Mouse (Mus musculus): Measurements from ENCODE around the gene Ms4a13. TPM values are rescaled to one million over a fixed set of nuclear protein-coding genes. Genes with fewer than 3 reads are reported as not detected.

The Ms4a13 gene
- polyA plus RNA-seq, 1 experiment from 2014 or later: not detected

Other genes starting within 250 kb of the Ms4a13 start
- 17.5 and 20.1 TPM in 2 replicates for gene Ccdc86, start 247.5 kb downstream of the Ms4a13 start, polyA plus RNA-seq (2014; fragmentation: Nextera tagmentation; extraction: Ambion mirVana)
- 0.17 TPM in 1 of 2 replicates, not detected in the other for gene Ms4a10, start 222.1 kb downstream of the Ms4a13 start, polyA plus RNA-seq (2014; fragmentation: Nextera tagmentation; extraction: Ambion mirVana)
- gene Ms4a15, start 203.5 kb downstream of the Ms4a13 start, polyA plus RNA-seq (2014; fragmentation: Nextera tagmentation; extraction: Ambion mirVana): not detected in 2 replicates
- gene Ms4a18, start 178.7 kb downstream of the Ms4a13 start, polyA plus RNA-seq (2014; fragmentation: Nextera tagmentation; extraction: Ambion mirVana): not detected in 2 replicates
- not detected in 2 replicates for gene Ms4a8a, start 115.6 kb downstream of the Ms4a13 start, polyA plus RNA-seq (2014; fragmentation: Nextera tagmentation; extraction: Ambion mirVana)
- gene 1700017D01Rik, start 65.9 kb downstream of the Ms4a13 start, polyA plus RNA-seq (2014; fragmentation: Nextera tagmentation; extraction: Ambion mirVana): not detected in 2 replicates
- gene 1700025F22Rik, start 31.4 kb downstream of the Ms4a13 start, polyA plus RNA-seq (2014; fragmentation: Nextera tagmentation; extraction: Ambion mirVana): not detected in 2 replicates
- not detected in 2 replicates for gene Ms4a12, start 35.7 kb upstream of the Ms4a13 start, polyA plus RNA-seq (2014; fragmentation: Nextera tagmentation; extraction: Ambion mirVana)
- not detected in 2 replicates for gene Ms4a1, start 69.5 kb upstream of the Ms4a13 start, polyA plus RNA-seq (2014; fragmentation: Nextera tagmentation; extraction: Ambion mirVana)
- not detected in 2 replicates for gene Ms4a5, start 87.1 kb upstream of the Ms4a13 start, polyA plus RNA-seq (2014; fragmentation: Nextera tagmentation; extraction: Ambion mirVana)
- 0.03 and 0.12 TPM in 2 replicates for gene Ms4a14, start 117.7 kb upstream of the Ms4a13 start, polyA plus RNA-seq (2014; fragmentation: Nextera tagmentation; extraction: Ambion mirVana)
- gene Ms4a7, start 139.4 kb upstream of the Ms4a13 start, polyA plus RNA-seq (2014; fragmentation: Nextera tagmentation; extraction: Ambion mirVana): 1.7 and 1.9 TPM in 2 replicates
- gene Ms4a4a, start 178.8 kb upstream of the Ms4a13 start, polyA plus RNA-seq (2014; fragmentation: Nextera tagmentation; extraction: Ambion mirVana): 0.98 and 2.8 TPM in 2 replicates
- not detected in 2 replicates for gene Ms4a4c, start 208.0 kb upstream of the Ms4a13 start, polyA plus RNA-seq (2014; fragmentation: Nextera tagmentation; extraction: Ambion mirVana)
- gene Ms4a4b, start 246.8 kb upstream of the Ms4a13 start, polyA plus RNA-seq (2014; fragmentation: Nextera tagmentation; extraction: Ambion mirVana): not detected in 2 replicates